Mouse (Mus musculus): ENCODE results near the gene Amotl2. TPM values are rescaled to one million over a fixed set of nuclear protein-coding genes. Genes with fewer than 3 reads are reported as not detected.
"Not testable (repeated sequence)": the region's sequence is repeated elsewhere in the genome, so short reads cannot be mapped to it uniquely, and the experiment has no call there.

Amotl2 gene
- polyA plus RNA-seq, 1 experiment from 2014 or later, result 32.9 TPM

GRCm38 (mm10) chr9:102763520-102763919 lies 47.0 kb downstream of the Amotl2 start:
- Histone ChIP-seq H3K4me3 (replicated peaks) (no peak overlapping the region), H3K27ac (peak overlapping the region; percentile 38), H3K4me2 (replicated peaks) (no peak overlapping the region), H3K27me3 (replicated peaks) (no peaks in the 10 kb centered on the region), H3K9ac (no peak overlapping the region), H3K4me1 (replicated peaks) (peaks cover 24% of the 10 kb centered on the region), H3K36me3 (no peaks in the 10 kb centered on the region), H3K9me3 (no peaks in the 10 kb centered on the region)
- 51% methylated on average over 8 of the region's 8 CpGs for WGBS
- no peak for ATAC-seq

- ATAC-seq; H3K27ac ChIP-seq; H3K36me3 ChIP-seq; H3K27me3 ChIP-seq (replicated peaks); H3K4me2 ChIP-seq (replicated peaks); H3K9me3 ChIP-seq; H3K9ac ChIP-seq; H3K4me3 ChIP-seq (replicated peaks): not testable (repeated sequence)
- 73% methylated on average over 2 of the region's 2 CpGs for WGBS
- peaks cover 29% of the 10 kb centered on the region for H3K4me1 ChIP-seq (replicated peaks)
These were observed 48.1 kb downstream of the Amotl2 start for GRCm38 (mm10) chr9:102764540-102764939.

GRCm38 (mm10) chr9:102766741-102767140 lies 50.3 kb downstream of the Amotl2 start:
- WGBS, result 81% methylated on average over 3 of the region's 3 CpGs
- Histone ChIP-seq H3K4me3 (replicated peaks) (no peak overlapping the region), H3K27me3 (replicated peaks) (no peaks in the 10 kb centered on the region), H3K27ac (0 out of 2 replicates have a peak overlapping the region, but pooled peaks have one; percentile 22), H3K9ac (no peak overlapping the region), H3K4me1 (replicated peaks) (peaks cover 30% of the 10 kb centered on the region), H3K4me2 (replicated peaks) (no peak overlapping the region), H3K9me3 (no peaks in the 10 kb centered on the region), H3K36me3 (no peaks in the 10 kb centered on the region)
- ATAC-seq, result no peak

- peaks cover 19% of the 10 kb centered on the region for H3K4me1 ChIP-seq (replicated peaks)
- no peaks in the 10 kb centered on the region for H3K9me3 ChIP-seq
- H3K4me2 ChIP-seq (replicated peaks), result no peak overlapping the region
- WGBS, result 62% methylated on average over 3 of the region's 3 CpGs
- H3K27me3 ChIP-seq (replicated peaks), result no peaks in the 10 kb centered on the region
- H3K36me3 ChIP-seq, result no peaks in the 10 kb centered on the region
- no peak overlapping the region for H3K9ac ChIP-seq
- ATAC-seq, result peak; percentile 37; the same call in 1 of the 2 replicates
- H3K4me3 ChIP-seq (replicated peaks), result no peak overlapping the region
- H3K27ac ChIP-seq, result peak overlapping the region; percentile 44; the same call in 1 of the 2 replicates
These were observed 52.8 kb downstream of the Amotl2 start for GRCm38 (mm10) chr9:102769257-102769656.

GRCm38 (mm10) chr9:102770190-102770589 lies 53.7 kb downstream of the Amotl2 start:
- H3K36me3 ChIP-seq, result no peaks in the 10 kb centered on the region
- H3K27ac ChIP-seq, result no peak overlapping the region
- no peak overlapping the region for H3K4me3 ChIP-seq (replicated peaks)
- H3K9ac ChIP-seq, result no peak overlapping the region
- H3K27me3 ChIP-seq (replicated peaks), result no peaks in the 10 kb centered on the region
- H3K9me3 ChIP-seq, result no peaks in the 10 kb centered on the region
- no peak overlapping the region for H3K4me2 ChIP-seq (replicated peaks)
- peaks cover 19% of the 10 kb centered on the region for H3K4me1 ChIP-seq (replicated peaks)
- WGBS, result 84% methylated on average over 16 of the region's 16 CpGs
- no peak for ATAC-seq

- no peak overlapping the region for H3K9ac ChIP-seq
- no peak overlapping the region; the same call in 1 of the 2 replicates for H3K4me2 ChIP-seq (replicated peaks)
- peak; percentile 95 for ATAC-seq
- peaks cover 19% of the 10 kb centered on the region for H3K4me1 ChIP-seq (replicated peaks)
- 25% methylated on average over 21 of the region's 21 CpGs for WGBS
- H3K27me3 ChIP-seq (replicated peaks), result no peaks in the 10 kb centered on the region
- H3K27ac ChIP-seq, result no peak overlapping the region
- no peak overlapping the region for H3K4me3 ChIP-seq (replicated peaks)
- no peaks in the 10 kb centered on the region for H3K9me3 ChIP-seq
- H3K36me3 ChIP-seq, result no peaks in the 10 kb centered on the region
These were observed 54.9 kb downstream of the Amotl2 start for GRCm38 (mm10) chr9:102771308-102771895.

- peak; percentile 44 for ATAC-seq
- Histone ChIP-seq H3K27ac (peak overlapping the region; percentile 79), H3K4me2 (replicated peaks) (0 out of 2 replicates have a peak overlapping the region, but pooled peaks have one; percentile 6), H3K36me3 (no peaks in the 10 kb centered on the region), H3K9me3 (no peaks in the 10 kb centered on the region), H3K4me3 (replicated peaks) (no peak overlapping the region), H3K9ac (no peak overlapping the region), H3K4me1 (replicated peaks) (peaks cover 31% of the 10 kb centered on the region), H3K27me3 (replicated peaks) (no peaks in the 10 kb centered on the region)
- 33% methylated on average over 18 of the region's 18 CpGs for WGBS
These were observed 61.4 kb downstream of the Amotl2 start for GRCm38 (mm10) chr9:102777631-102778591.

GRCm38 (mm10) chr9:102779493-102779892 lies 63.0 kb downstream of the Amotl2 start:
- Histone ChIP-seq H3K4me2 (replicated peaks) (peak overlapping the region; percentile 38), H3K4me1 (replicated peaks) (peaks cover 39% of the 10 kb centered on the region)
- WGBS, result 7% methylated on average over 15 of the region's 15 CpGs

More at GRCm38 (mm10) chr9:102779493-102779892, 63.0 kb downstream of the Amotl2 start:
- H3K27me3 ChIP-seq (replicated peaks), result no peaks in the 10 kb centered on the region
- no peak overlapping the region for H3K9ac ChIP-seq
- ATAC-seq, result peak; percentile 87
- H3K27ac ChIP-seq, result peak overlapping the region; percentile 61
- H3K36me3 ChIP-seq, result no peaks in the 10 kb centered on the region
- no peaks in the 10 kb centered on the region for H3K9me3 ChIP-seq
- no peak overlapping the region for H3K4me3 ChIP-seq (replicated peaks)

Other genes with a start within 250 kb of the Amotl2 start
- 0.03 and 0.14 TPM in 2 replicates for gene Ky, start 210.9 kb upstream of the Amotl2 start, polyA plus RNA-seq (2015; fragmentation: Nextera tagmentation; extraction: Ambion mirVana)
- 194 and 206 TPM in 2 replicates for gene Anapc13, start 90.4 kb upstream of the Amotl2 start, polyA plus RNA-seq (2015; fragmentation: Nextera tagmentation; extraction: Ambion mirVana)
- gene Cep63, start 90.1 kb upstream of the Amotl2 start, polyA plus RNA-seq (2015; fragmentation: Nextera tagmentation; extraction: Ambion mirVana), result 42.0 and 47.7 TPM in 2 replicates
- 19.7 and 21.2 TPM in 2 replicates for gene Ryk, start 118.2 kb downstream of the Amotl2 start, polyA plus RNA-seq (2015; fragmentation: Nextera tagmentation; extraction: Ambion mirVana)